Mouse (Mus musculus) skeletal muscle tissue, adult 2 months (tissue): ENCODE measurements around the gene Ptprd.
"Not testable (repeated sequence)": the region's sequence is repeated elsewhere in the genome, so short reads cannot be mapped to it uniquely, and the experiment has no call there.

Experiments
- DNase-seq: peaks from one replicate; pipeline ENCODE4 v3.0.0-alpha.2; 2012; ENCODE audit warnings: low read depth, low spot score

Ptprd gene

GRCm38 (mm10) chr4:76449466-76450350 is 1762.1 kb downstream of the Ptprd start:
- no peak for DNase-seq

- DNase-seq: no peak
These were observed 1762.9 kb downstream of the Ptprd start for GRCm38 (mm10) chr4:76448678-76449465.

- no peak for DNase-seq
These were observed 1764.4 kb downstream of the Ptprd start for GRCm38 (mm10) chr4:76447396-76447795.

GRCm38 (mm10) chr4:76444778-76445177 is 1767.0 kb downstream of the Ptprd start:
- DNase-seq: no peak

- no peak for DNase-seq
These were observed 1768.2 kb downstream of the Ptprd start for GRCm38 (mm10) chr4:76443553-76443952.

GRCm38 (mm10) chr4:76440791-76441364 is 1770.9 kb downstream of the Ptprd start:
- no peak for DNase-seq

- no peak for DNase-seq
These were observed 1773.2 kb downstream of the Ptprd start for GRCm38 (mm10) chr4:76438496-76439079.

GRCm38 (mm10) chr4:76438068-76438467 is 1773.7 kb downstream of the Ptprd start:
- no peak for DNase-seq

GRCm38 (mm10) chr4:76435920-76436319 is 1775.8 kb downstream of the Ptprd start:
- no peak for DNase-seq

GRCm38 (mm10) chr4:76429769-76430168 is 1782.0 kb downstream of the Ptprd start:
- no peak for DNase-seq

GRCm38 (mm10) chr4:76427036-76427435 is 1784.7 kb downstream of the Ptprd start:
- DNase-seq: not testable (repeated sequence)

GRCm38 (mm10) chr4:76425230-76425575 is 1786.6 kb downstream of the Ptprd start:
- no peak for DNase-seq

- peak; percentile 29 for DNase-seq
These were observed 1787.2 kb downstream of the Ptprd start for GRCm38 (mm10) chr4:76424324-76425229.

GRCm38 (mm10) chr4:76422113-76422512 is 1789.6 kb downstream of the Ptprd start:
- DNase-seq: no peak

- DNase-seq: no peak
These were observed 1792.1 kb downstream of the Ptprd start for GRCm38 (mm10) chr4:76419641-76420040.

- no peak for DNase-seq
These were observed 1794.1 kb downstream of the Ptprd start for GRCm38 (mm10) chr4:76417676-76418075.

GRCm38 (mm10) chr4:76415624-76416023 is 1796.1 kb downstream of the Ptprd start:
- DNase-seq: no peak

GRCm38 (mm10) chr4:76414591-76414990 is 1797.2 kb downstream of the Ptprd start:
- no peak for DNase-seq

GRCm38 (mm10) chr4:76410053-76410452 is 1801.7 kb downstream of the Ptprd start:
- DNase-seq: no peak

- no peak for DNase-seq
These were observed 1802.6 kb downstream of the Ptprd start for GRCm38 (mm10) chr4:76409159-76409558.
